Mouse (Mus musculus): Measurements from ENCODE around the gene Zfp229.
"Not testable (repeated sequence)": the region's sequence is repeated elsewhere in the genome, so short reads cannot be mapped to it uniquely, and the experiment has no call there.

Gene Zfp229

GRCm38 (mm10) chr17:21730495-21730894 is at the start of gene Zfp229:
TSS of gene Zfp229 (plus strand) at chr17:21730795.
- in situ Hi-C loops (cut with MboI; ENCODE audit: low pct_unique_long_range_greater_than_20kb in 1 of 2, low sequenced_read_pairs in 2 of 2, unreplicated experiment in 1 of 2): loop anchor here in 1 of 2 experiments (25.0 kb wide), 1 partner anchor 768 kb away; no protein-coding TSS in a partner anchor

- in situ Hi-C loops (cut with MboI; ENCODE audit: low pct_unique_long_range_greater_than_20kb in 1 of 2, low sequenced_read_pairs in 2 of 2, unreplicated experiment in 1 of 2): no loop called here
These were observed 39.0 kb upstream of the Zfp229 start, which contains the start of gene Gm10226 for GRCm38 (mm10) chr17:21691560-21691959. TSS of gene Gm10226 (plus strand) at chr17:21691860.

- in situ Hi-C loops (cut with MboI; ENCODE audit: low pct_unique_long_range_greater_than_20kb in 1 of 2, low sequenced_read_pairs in 2 of 2, unreplicated experiment in 1 of 2): no loop called here
These were observed 37.3 kb upstream of the Zfp229 start for GRCm38 (mm10) chr17:21693342-21693741.

- in situ Hi-C loops (cut with MboI; ENCODE audit: low pct_unique_long_range_greater_than_20kb in 1 of 2, low sequenced_read_pairs in 2 of 2, unreplicated experiment in 1 of 2): no loop called here
These were observed 34.5 kb upstream of the Zfp229 start for GRCm38 (mm10) chr17:21696073-21696472.

GRCm38 (mm10) chr17:21702281-21703240 is 28.0 kb upstream of the Zfp229 start:
- in situ Hi-C loops (cut with MboI; ENCODE audit: low pct_unique_long_range_greater_than_20kb in 1 of 2, low sequenced_read_pairs in 2 of 2, unreplicated experiment in 1 of 2): no loop called here

- in situ Hi-C loops (cut with MboI; ENCODE audit: low pct_unique_long_range_greater_than_20kb in 1 of 2, low sequenced_read_pairs in 2 of 2, unreplicated experiment in 1 of 2): no loop called here
These were observed 27.2 kb upstream of the Zfp229 start for GRCm38 (mm10) chr17:21703414-21703813.

- in situ Hi-C loops (cut with MboI; ENCODE audit: low pct_unique_long_range_greater_than_20kb in 1 of 2, low sequenced_read_pairs in 2 of 2, unreplicated experiment in 1 of 2): no loop called here
These were observed 23.1 kb upstream of the Zfp229 start, which contains the start of gene Zfp760 for GRCm38 (mm10) chr17:21707343-21707996. TSS of gene Zfp760 (plus strand) at chr17:21707741.

- in situ Hi-C loops (cut with MboI; ENCODE audit: low pct_unique_long_range_greater_than_20kb in 1 of 2, low sequenced_read_pairs in 2 of 2, unreplicated experiment in 1 of 2): no loop called here
These were observed 22.2 kb upstream of the Zfp229 start for GRCm38 (mm10) chr17:21708401-21708800.

- in situ Hi-C loops (cut with MboI; ENCODE audit: low pct_unique_long_range_greater_than_20kb in 1 of 2, low sequenced_read_pairs in 2 of 2, unreplicated experiment in 1 of 2): loop anchor here in 1 of 2 experiments (25.0 kb wide), 1 partner anchor 771 kb away; no protein-coding TSS in a partner anchor
These were observed 2.5 kb downstream of the Zfp229 start for GRCm38 (mm10) chr17:21733049-21733448.

GRCm38 (mm10) chr17:21733529-21734031 is 3.0 kb downstream of the Zfp229 start:
- in situ Hi-C loops (cut with MboI; ENCODE audit: low pct_unique_long_range_greater_than_20kb in 1 of 2, low sequenced_read_pairs in 2 of 2, unreplicated experiment in 1 of 2): loop anchor here in 1 of 2 experiments (25.0 kb wide), 1 partner anchor 771 kb away; no protein-coding TSS in a partner anchor

GRCm38 (mm10) chr17:21752791-21753190 is 22.2 kb downstream of the Zfp229 start:
- in situ Hi-C loops (cut with MboI; ENCODE audit: low pct_unique_long_range_greater_than_20kb in 1 of 2, low sequenced_read_pairs in 2 of 2, unreplicated experiment in 1 of 2): no loop called here

- in situ Hi-C loops (cut with MboI; ENCODE audit: low pct_unique_long_range_greater_than_20kb in 1 of 2, low sequenced_read_pairs in 2 of 2, unreplicated experiment in 1 of 2): no loop called here
These were observed 23.0 kb downstream of the Zfp229 start for GRCm38 (mm10) chr17:21753342-21754208.

- in situ Hi-C loops (cut with MboI; ENCODE audit: low pct_unique_long_range_greater_than_20kb in 1 of 2, low sequenced_read_pairs in 2 of 2, unreplicated experiment in 1 of 2): no loop called here
These were observed 39.7 kb downstream of the Zfp229 start for GRCm38 (mm10) chr17:21770336-21770735.

- in situ Hi-C loops (cut with MboI; ENCODE audit: low pct_unique_long_range_greater_than_20kb in 1 of 2, low sequenced_read_pairs in 2 of 2, unreplicated experiment in 1 of 2): no loop called here
These were observed 61.7 kb downstream of the Zfp229 start for GRCm38 (mm10) chr17:21792256-21792655.

- in situ Hi-C loops (cut with MboI; ENCODE audit: low pct_unique_long_range_greater_than_20kb in 1 of 2, low sequenced_read_pairs in 2 of 2, unreplicated experiment in 1 of 2): not testable (repeated sequence)
These were observed 70.8 kb downstream of the Zfp229 start for GRCm38 (mm10) chr17:21801373-21801772.

Measured in mouse embryonic stem cell (cell line).